Mouse (Mus musculus): Measurements from ENCODE around the gene Olfr1441. TPM values are rescaled to one million over a fixed set of nuclear protein-coding genes. Genes with fewer than 3 reads are reported as not detected.
A peak's percentile ranks its signal among the peaks of the same experiment; 100 is the strongest.

The Olfr1441 gene
- polyA plus RNA-seq, 1 experiment: not detected

DNA sequence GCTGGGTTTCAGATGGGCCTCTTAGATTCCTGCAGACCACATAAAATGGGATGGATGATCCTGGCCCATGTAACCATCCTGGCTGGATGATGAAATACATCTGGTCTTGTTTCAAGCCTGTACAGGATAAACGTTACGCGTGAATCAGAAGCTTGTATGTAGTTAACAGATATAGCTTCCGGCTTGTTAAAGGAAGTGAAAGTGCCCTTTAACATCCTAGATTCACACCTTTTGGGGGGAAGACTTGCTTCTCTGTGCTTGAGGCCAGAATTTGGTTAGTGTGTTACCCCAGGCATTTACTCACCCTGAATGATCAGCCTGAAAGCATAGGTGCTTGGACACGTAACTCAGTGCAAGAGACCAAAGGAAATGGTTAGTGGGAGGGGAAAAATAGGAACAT, 9.9 kb downstream of the Olfr1441 start:
- DNase-seq: no peak
- no peak overlapping the region for H3K4me3 ChIP-seq (replicated peaks; ENCODE audit: insufficient read depth, low read depth, low read length)
- no peak overlapping the region for H3K27ac ChIP-seq (ENCODE audit: insufficient read depth, low read length)
- WGBS: 90% methylated on average over 5 of the region's 5 CpGs
- no peaks in the 10 kb centered on the region for H3K4me1 ChIP-seq (ENCODE audit: control insufficient read depth, insufficient read depth, low read length)
- TF ChIP-seq CTCF (IDR thresholded peaks at IDR 0.05; ENCODE audit: borderline replicate concordance, insufficient read depth, low read depth, low read length) (no peak), POLR2A (IDR thresholded peaks at IDR 0.05; ENCODE audit: borderline replicate concordance, insufficient read depth, low read length) (no peak)
- no peaks in the 10 kb centered on the region for H3K27me3 ChIP-seq (ENCODE audit: control insufficient read depth, insufficient read depth, low read length)

DNA sequence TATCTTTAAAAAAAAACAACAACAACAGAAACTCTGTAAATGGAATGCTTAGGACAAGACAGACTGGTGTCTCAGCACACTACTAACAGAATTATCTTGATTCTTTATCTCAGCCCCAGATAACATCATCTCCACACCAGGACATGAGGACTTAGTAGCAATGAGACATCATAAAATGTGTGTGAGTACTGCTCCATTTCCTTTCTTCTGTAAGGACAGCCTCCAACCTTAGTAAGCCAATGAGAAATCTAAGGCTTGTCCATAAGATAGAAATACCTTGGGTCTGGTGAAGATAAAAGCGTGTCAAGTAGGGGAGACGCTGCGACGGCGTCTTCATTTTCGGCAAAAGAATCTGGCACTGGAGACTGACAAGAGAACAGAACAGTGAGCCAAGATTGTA, 10.4 kb downstream of the Olfr1441 start, which contains the start of gene Pfpl:
Gene Pfpl (plus strand): TSS at position 301 of the 400 bp plus-strand sequence.
- Histone ChIP-seq H3K27me3 (ENCODE audit: control insufficient read depth, insufficient read depth, low read length) (no peaks in the 10 kb centered on the region), H3K4me1 (ENCODE audit: control insufficient read depth, insufficient read depth, low read length) (no peaks in the 10 kb centered on the region), H3K27ac (ENCODE audit: insufficient read depth, low read length) (no peak within 1 kb of the TSS), H3K4me3 (replicated peaks; ENCODE audit: insufficient read depth, low read depth, low read length) (no peak within 1 kb of the TSS)
- TF ChIP-seq CTCF (IDR thresholded peaks at IDR 0.05; ENCODE audit: borderline replicate concordance, insufficient read depth, low read depth, low read length): no peak
- TF ChIP-seq POLR2A (IDR thresholded peaks at IDR 0.05; ENCODE audit: borderline replicate concordance, insufficient read depth, low read length): no peak
- DNase-seq: no peak
- 90% methylated on average over 6 of the region's 6 CpGs for WGBS

DNA sequence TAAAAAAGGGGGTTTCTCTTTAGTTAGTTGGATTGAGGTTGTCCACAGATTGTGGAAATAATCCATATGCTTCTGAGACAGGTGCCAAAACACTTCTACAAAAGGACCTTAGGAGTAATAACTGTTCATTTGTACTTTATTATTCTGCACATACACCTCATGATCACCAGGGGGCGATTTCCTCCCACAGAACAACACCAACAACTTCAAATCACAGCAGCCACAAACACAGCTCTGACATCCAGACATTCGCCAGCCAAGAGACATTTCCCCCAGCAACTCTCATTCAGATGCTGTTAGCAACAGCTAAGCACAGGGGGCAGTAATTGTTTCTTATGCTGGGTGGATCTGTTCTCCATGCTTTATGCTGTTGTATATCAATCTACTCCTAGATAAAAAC, 15.8 kb downstream of the Olfr1441 start:
- TF ChIP-seq CTCF (IDR thresholded peaks at IDR 0.05; ENCODE audit: borderline replicate concordance, insufficient read depth, low read depth, low read length) (peak; percentile 21; the same call in 1 of the 2 replicates), POLR2A (IDR thresholded peaks at IDR 0.05; ENCODE audit: borderline replicate concordance, insufficient read depth, low read length) (no peak)
- 3% methylated on average over 2 of the region's 2 CpGs for WGBS
- H3K4me1 ChIP-seq (ENCODE audit: control insufficient read depth, insufficient read depth, low read length): no peaks in the 10 kb centered on the region
- H3K27ac ChIP-seq (ENCODE audit: insufficient read depth, low read length): no peak overlapping the region
- DNase-seq: peak; percentile 7 to 16
- no peaks in the 10 kb centered on the region for H3K27me3 ChIP-seq (ENCODE audit: control insufficient read depth, insufficient read depth, low read length)
- H3K4me3 ChIP-seq (replicated peaks; ENCODE audit: insufficient read depth, low read depth, low read length): no peak overlapping the region

DNA sequence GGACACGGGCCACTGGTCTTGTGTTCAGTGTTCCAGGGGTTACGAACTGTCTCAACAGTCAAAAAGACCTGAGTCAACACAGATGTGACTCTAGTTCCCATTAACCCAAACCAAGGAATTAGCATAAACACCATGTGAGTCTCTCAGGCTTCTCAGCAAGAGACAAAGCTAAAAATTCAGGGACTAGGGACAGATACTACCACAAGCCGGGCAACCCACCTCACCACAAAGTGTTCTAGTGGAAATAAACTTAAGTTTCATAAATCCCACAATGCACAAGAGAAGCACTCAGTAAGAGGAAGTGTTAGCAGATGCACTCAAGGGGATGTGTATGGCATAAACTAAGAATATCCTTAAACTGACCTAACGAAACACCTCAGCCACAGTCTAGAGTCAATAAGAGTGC, 17.8 kb downstream of the Olfr1441 start:
- WGBS: 79% methylated on average over 4 of the region's 4 CpGs
- H3K4me3 ChIP-seq (replicated peaks; ENCODE audit: insufficient read depth, low read depth, low read length): no peak overlapping the region
- no peaks in the 10 kb centered on the region for H3K27me3 ChIP-seq (ENCODE audit: control insufficient read depth, insufficient read depth, low read length)
- DNase-seq: no peak
- no peaks in the 10 kb centered on the region for H3K4me1 ChIP-seq (ENCODE audit: control insufficient read depth, insufficient read depth, low read length)
- no peak for TF ChIP-seq CTCF (IDR thresholded peaks at IDR 0.05; ENCODE audit: borderline replicate concordance, insufficient read depth, low read depth, low read length)
- H3K27ac ChIP-seq (ENCODE audit: insufficient read depth, low read length): no peak overlapping the region

DNA sequence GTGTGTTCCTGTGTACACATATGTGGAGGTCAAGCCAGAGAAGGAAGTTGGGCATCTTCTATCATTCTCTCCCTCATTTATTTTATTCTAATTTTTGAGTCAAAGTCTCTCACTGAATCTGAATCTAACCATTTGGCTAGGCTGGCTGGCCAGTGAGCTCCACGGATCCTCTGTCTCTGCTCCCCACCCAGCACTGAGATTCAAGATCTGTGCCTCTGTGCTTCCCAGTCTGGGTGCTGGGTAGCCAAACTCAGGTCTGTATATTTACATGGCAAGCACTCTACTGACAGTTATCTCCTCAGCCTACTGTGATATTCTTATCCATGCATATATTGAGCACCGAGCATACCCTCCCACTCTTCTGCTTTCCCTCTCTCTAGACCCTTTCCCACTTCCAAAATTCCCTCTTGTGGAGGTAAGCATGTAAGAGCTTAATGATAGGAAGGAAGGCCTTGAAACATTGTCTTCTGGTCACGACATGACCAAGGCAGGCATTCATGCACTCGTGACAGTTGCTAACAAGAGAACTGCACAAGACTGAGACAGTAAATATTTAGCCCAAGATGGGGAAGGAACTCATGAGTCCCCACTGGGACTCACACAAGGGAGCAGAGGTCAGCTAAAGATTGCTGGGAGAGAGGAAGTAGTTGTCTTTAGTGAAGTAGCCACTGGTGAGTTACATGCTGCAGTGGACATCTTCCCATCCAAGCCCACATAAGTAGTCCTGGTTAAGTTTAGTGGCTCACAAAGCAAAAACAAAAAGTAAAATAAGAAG, 18.7 kb downstream of the Olfr1441 start:
- Histone ChIP-seq H3K27ac (ENCODE audit: insufficient read depth, low read length) (no peak overlapping the region), H3K4me3 (replicated peaks; ENCODE audit: insufficient read depth, low read depth, low read length) (no peak overlapping the region), H3K4me1 (ENCODE audit: control insufficient read depth, insufficient read depth, low read length) (no peaks in the 10 kb centered on the region), H3K27me3 (ENCODE audit: control insufficient read depth, insufficient read depth, low read length) (no peaks in the 10 kb centered on the region)
- TF ChIP-seq POLR2A (IDR thresholded peaks at IDR 0.05; ENCODE audit: borderline replicate concordance, insufficient read depth, low read length) (no peak), CTCF (IDR thresholded peaks at IDR 0.05; ENCODE audit: borderline replicate concordance, insufficient read depth, low read depth, low read length) (no peak)
- no peak for DNase-seq
- 77% methylated on average over 4 of the region's 4 CpGs for WGBS

DNA sequence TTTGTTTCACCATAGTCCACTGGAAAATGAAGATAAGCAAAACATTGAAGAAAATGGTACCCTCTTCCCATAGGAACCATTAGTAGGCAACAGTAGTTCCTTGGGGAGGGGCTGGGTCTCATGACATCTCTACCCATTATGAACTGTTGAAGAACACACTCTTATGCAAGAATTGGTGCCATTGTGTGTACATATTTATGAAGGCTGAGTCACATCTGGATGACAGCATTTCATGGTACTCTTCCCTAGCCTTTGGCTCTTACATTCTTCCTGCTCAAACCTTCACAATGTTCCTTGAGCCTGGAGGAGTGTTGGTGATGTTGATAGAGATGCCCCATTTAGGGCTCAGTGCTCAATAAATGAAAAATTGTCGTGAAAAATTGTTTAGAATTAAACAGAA, 22.3 kb downstream of the Olfr1441 start:
- no peak for DNase-seq
- H3K4me3 ChIP-seq (replicated peaks; ENCODE audit: insufficient read depth, low read depth, low read length): no peak overlapping the region
- H3K4me1 ChIP-seq (ENCODE audit: control insufficient read depth, insufficient read depth, low read length): no peaks in the 10 kb centered on the region
- no peaks in the 10 kb centered on the region for H3K27me3 ChIP-seq (ENCODE audit: control insufficient read depth, insufficient read depth, low read length)
- no peak overlapping the region for H3K27ac ChIP-seq (ENCODE audit: insufficient read depth, low read length)
- TF ChIP-seq POLR2A (IDR thresholded peaks at IDR 0.05; ENCODE audit: borderline replicate concordance, insufficient read depth, low read length) (no peak), CTCF (IDR thresholded peaks at IDR 0.05; ENCODE audit: borderline replicate concordance, insufficient read depth, low read depth, low read length) (no peak)
- WGBS: 34% methylated on average over 1 of the region's 1 CpGs

DNA sequence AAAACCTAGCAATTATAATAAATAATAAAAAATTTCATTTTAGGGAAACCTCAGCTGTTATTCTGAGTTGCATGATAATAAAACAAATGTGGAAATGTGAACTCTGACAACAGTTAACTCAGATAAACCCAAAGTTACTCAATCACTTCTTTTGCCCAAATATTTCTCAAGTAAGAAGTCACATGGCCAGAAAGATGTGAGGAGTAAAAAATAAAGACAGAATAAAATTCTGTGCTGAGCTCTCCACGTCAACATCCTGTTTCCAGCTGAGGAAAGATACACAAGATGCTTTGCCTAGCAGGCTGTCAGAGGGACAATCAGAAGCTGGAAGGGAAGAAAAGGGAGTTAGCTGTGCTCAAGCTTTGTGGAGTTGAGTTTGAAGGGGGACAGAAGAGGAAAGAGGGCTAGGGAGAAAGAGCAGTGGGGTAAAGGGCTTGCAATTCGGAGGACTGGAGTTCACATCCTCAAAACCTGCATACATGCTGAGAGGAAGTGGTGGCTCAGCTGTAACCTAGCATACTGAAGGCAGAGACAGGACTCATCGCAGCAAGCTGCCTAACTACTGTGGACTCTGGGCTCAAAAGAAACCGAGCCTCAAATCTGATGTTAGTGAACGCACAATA, 23.0 kb downstream of the Olfr1441 start:
- H3K27me3 ChIP-seq (ENCODE audit: control insufficient read depth, insufficient read depth, low read length): no peaks in the 10 kb centered on the region
- 68% methylated on average over 5 of the region's 5 CpGs for WGBS
- no peak overlapping the region for H3K27ac ChIP-seq (ENCODE audit: insufficient read depth, low read length)

DNA sequence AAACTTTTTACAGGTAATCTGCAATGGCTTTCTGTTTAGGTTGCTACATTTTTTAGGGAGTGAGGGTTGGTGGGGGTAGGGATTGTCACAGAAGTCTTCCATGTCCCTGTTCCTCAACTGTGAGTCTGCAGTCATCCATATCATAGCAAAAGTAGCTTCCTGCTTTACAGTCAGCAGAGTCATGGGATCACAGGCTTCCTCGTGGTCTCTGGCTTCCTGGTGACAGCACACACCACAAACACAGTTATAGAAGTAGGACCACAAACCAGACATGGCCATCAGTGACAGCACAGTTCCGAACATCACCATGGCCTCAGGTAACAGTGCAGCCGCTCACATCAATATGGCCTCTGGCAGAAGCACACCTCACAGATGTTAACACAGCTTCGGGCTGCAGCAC, 25.3 kb downstream of the Olfr1441 start:
- TF ChIP-seq POLR2A (IDR thresholded peaks at IDR 0.05; ENCODE audit: borderline replicate concordance, insufficient read depth, low read length): no peak
- TF ChIP-seq CTCF (IDR thresholded peaks at IDR 0.05; ENCODE audit: borderline replicate concordance, insufficient read depth, low read depth, low read length): no peak
- no peak for DNase-seq
- Histone ChIP-seq H3K4me3 (replicated peaks; ENCODE audit: insufficient read depth, low read depth, low read length) (no peak overlapping the region), H3K4me1 (ENCODE audit: control insufficient read depth, insufficient read depth, low read length) (no peaks in the 10 kb centered on the region), H3K27ac (ENCODE audit: insufficient read depth, low read length) (no peak overlapping the region), H3K27me3 (ENCODE audit: control insufficient read depth, insufficient read depth, low read length) (no peaks in the 10 kb centered on the region)
- WGBS: 73% methylated on average over 4 of the region's 4 CpGs

More for the DNA sequence above, 23.0 kb downstream of the Olfr1441 start:
- Histone ChIP-seq H3K4me3 (replicated peaks; ENCODE audit: insufficient read depth, low read depth, low read length) (no peak overlapping the region), H3K4me1 (ENCODE audit: control insufficient read depth, insufficient read depth, low read length) (no peaks in the 10 kb centered on the region)
- no peak for DNase-seq
- no peak for TF ChIP-seq POLR2A (IDR thresholded peaks at IDR 0.05; ENCODE audit: borderline replicate concordance, insufficient read depth, low read length)
- TF ChIP-seq CTCF (IDR thresholded peaks at IDR 0.05; ENCODE audit: borderline replicate concordance, insufficient read depth, low read depth, low read length): no peak
